21 mouse cellular contexts compared by ENCODE assay signal in genomic region chr2:143962192-143962591, GRCm38 (mm10).
"Had no signal": no experiment of that assay in that cellular context is flagged by ENCODE, and none has a peak within 500 bp of the region (broad histone marks: within the 10 kb centered on the region; RNA-seq: fewer than 3 reads in every experiment).

No protein-coding gene starts in this region.

- H3K9me3 ChIP-seq: kidney, embryonic 15.5 days; liver, embryonic 13.5 days had no signal

- H3K27ac ChIP-seq: kidney, embryonic 15.5 days; left cerebral cortex, adult 2 months; liver, embryonic 13.5 days; macrophage; neural tube, embryonic 13.5 days; stomach, postnatal 0 days had no signal

- H3K4me3 ChIP-seq: kidney, embryonic 15.5 days; left cerebral cortex, adult 2 months; liver, embryonic 13.5 days; neural tube, embryonic 13.5 days had no signal

- H3K27me3 ChIP-seq: kidney, embryonic 15.5 days; liver, embryonic 13.5 days; neural tube, embryonic 13.5 days had no signal

- H3K4me1 ChIP-seq: kidney, embryonic 15.5 days; liver, embryonic 13.5 days; neural tube, embryonic 13.5 days had no signal

- H3K4me2 ChIP-seq: kidney, embryonic 15.5 days; liver, embryonic 13.5 days; lung, embryonic 14.5 days; midbrain, embryonic 11.5 days; neural tube, embryonic 13.5 days had no signal

- ATAC-seq: lung, postnatal 0 days had no signal

- DNase-seq: kidney, adult 11 months; kidney, adult 8-10 months; kidney, postnatal 10 days; kidney, postnatal 36 days; layer of hippocampus, postnatal 36 days; liver, embryonic 13.5 days; lung, embryonic 14.5 days; midbrain, embryonic 14.5 days; right cerebral cortex, adult 18-20 months; right cerebral cortex, postnatal 14 days; right cerebral cortex, postnatal 4 days; thymus, adult 2 months; thymus, postnatal 14 days; thymus, postnatal 4 days had no signal

- H3K9ac ChIP-seq: kidney, embryonic 15.5 days; liver, embryonic 13.5 days; lung, embryonic 14.5 days; neural tube, embryonic 13.5 days had no signal
